Mouse (Mus musculus) cerebellum, adult 9-10 months (tissue): Measurements from ENCODE around the gene Ercc5.

ENCODE experiments used
- DNase-seq: peaks from one replicate; pipeline ENCODE4 v3.0.0; 2022

Gene Ercc5

GRCm38 (mm10) chr1:44178086-44178485, 30.5 kb downstream of the Ercc5 start:
- DNase-seq = no peak

- no peak for DNase-seq
Observed at GRCm38 (mm10) chr1:44186396-44186795, 38.9 kb downstream of the Ercc5 start.

- DNase-seq = no peak
Observed at GRCm38 (mm10) chr1:44198273-44199171, 51.0 kb downstream of the Ercc5 start.

GRCm38 (mm10) chr1:44202876-44203275, 55.3 kb downstream of the Ercc5 start:
- DNase-seq = no peak

- DNase-seq = no peak
Observed at GRCm38 (mm10) chr1:44214443-44214842, 66.9 kb downstream of the Ercc5 start.

- DNase-seq = peak; percentile 26
Observed at GRCm38 (mm10) chr1:44216352-44217116, 69.0 kb downstream of the Ercc5 start.

GRCm38 (mm10) chr1:44217118-44217517, 69.6 kb downstream of the Ercc5 start:
- peak; percentile 80 for DNase-seq

- DNase-seq = no peak
Observed at GRCm38 (mm10) chr1:44218876-44219275, 71.3 kb downstream of the Ercc5 start, which contains the start of gene Mettl21e. Gene Mettl21e (minus strand): TSS chr1:44218961.

GRCm38 (mm10) chr1:44229044-44229443, 81.5 kb downstream of the Ercc5 start:
- DNase-seq = no peak
